Mouse (Mus musculus) T-helper 2 cell (primary cell): ENCODE measurements around the gene Gm11168.
"Not testable (repeated sequence)": the region's sequence is repeated elsewhere in the genome, so short reads cannot be mapped to it uniquely, and the experiment has no call there.

Experiments used
- in situ Hi-C: fragments of 300-600 bp; cut with MboI, MseI; formaldehyde crosslinking; loops from one replicate; pipeline ENCODE4 v1.15.1; 2025; ENCODE audit warnings: high pct_unique_total_duplicates

Gene Gm11168

GRCm38 (mm10) chr9:3002794-3003396 is at the start of gene Gm11168:
Gm11168 (plus strand) TSS chr9:3003346.
- in situ Hi-C loops: not testable (repeated sequence)

GRCm38 (mm10) chr9:3000445-3000972 is 2.6 kb upstream of the Gm11168 start, which contains the start of gene Gm10722:
Gm10722 (plus strand) TSS chr9:3000922.
- in situ Hi-C loops: not testable (repeated sequence)

GRCm38 (mm10) chr9:3001006-3001405 is 2.1 kb upstream of the Gm11168 start:
- in situ Hi-C loops: not testable (repeated sequence)

GRCm38 (mm10) chr9:3001948-3002659 is 1.0 kb upstream of the Gm11168 start:
- in situ Hi-C loops: not testable (repeated sequence)

GRCm38 (mm10) chr9:3006179-3006578 is 3.0 kb downstream of the Gm11168 start:
- in situ Hi-C loops: not testable (repeated sequence)

- in situ Hi-C loops: not testable (repeated sequence)
These were observed 3.5 kb downstream of the Gm11168 start for GRCm38 (mm10) chr9:3006636-3007035.

- in situ Hi-C loops: not testable (repeated sequence)
These were observed 4.1 kb downstream of the Gm11168 start for GRCm38 (mm10) chr9:3007272-3007671.

GRCm38 (mm10) chr9:3009331-3009730 is 6.2 kb downstream of the Gm11168 start:
- in situ Hi-C loops: not testable (repeated sequence)

- in situ Hi-C loops: not testable (repeated sequence)
These were observed 9.0 kb downstream of the Gm11168 start for GRCm38 (mm10) chr9:3012054-3012621.

- in situ Hi-C loops: not testable (repeated sequence)
These were observed 9.7 kb downstream of the Gm11168 start, which contains the start of gene Gm10721 for GRCm38 (mm10) chr9:3012733-3013279. Gm10721 (plus strand) TSS chr9:3013140.

- in situ Hi-C loops: not testable (repeated sequence)
These were observed 12.2 kb downstream of the Gm11168 start, which contains the start of gene Gm10720 for GRCm38 (mm10) chr9:3015354-3015753. Gm10720 (plus strand) TSS chr9:3015654.

- in situ Hi-C loops: not testable (repeated sequence)
These were observed 12.8 kb downstream of the Gm11168 start for GRCm38 (mm10) chr9:3015896-3016295.

- in situ Hi-C loops: not testable (repeated sequence)
These were observed 14.0 kb downstream of the Gm11168 start, which contains the start of gene Gm10719 for GRCm38 (mm10) chr9:3017108-3017507. Gm10719 (plus strand) TSS chr9:3017408.

- in situ Hi-C loops: not testable (repeated sequence)
These were observed 15.8 kb downstream of the Gm11168 start for GRCm38 (mm10) chr9:3018944-3019343.

GRCm38 (mm10) chr9:3019835-3020727 is 16.9 kb downstream of the Gm11168 start:
- in situ Hi-C loops: not testable (repeated sequence)

GRCm38 (mm10) chr9:3022316-3023008 is 19.3 kb downstream of the Gm11168 start:
- in situ Hi-C loops: not testable (repeated sequence)

GRCm38 (mm10) chr9:3023312-3023984 is 20.3 kb downstream of the Gm11168 start, which contains the start of gene Gm10718:
Gm10718 (plus strand) TSS chr9:3023547.
- in situ Hi-C loops: not testable (repeated sequence)

GRCm38 (mm10) chr9:3023985-3024648 is 21.0 kb downstream of the Gm11168 start:
- in situ Hi-C loops: not testable (repeated sequence)

GRCm38 (mm10) chr9:3024912-3025467 is 21.8 kb downstream of the Gm11168 start, which contains the start of gene Gm10717:
Gm10717 (plus strand) TSS chr9:3025417.
- in situ Hi-C loops: not testable (repeated sequence)
